Mouse (Mus musculus) leukemia stem cell, adult 10-12 weeks (primary cell): Measurements from ENCODE around the gene Ulk1. TPM values are rescaled to one million over a fixed set of nuclear protein-coding genes. Genes with fewer than 3 reads are reported as not detected.

Experiments
- polyA plus RNA-seq: library from polyadenylated mRNA; stranded (reverse); fragments of >175 nt; gene quantifications from 2 replicates; pipeline ENCODE4 v1.2.3, GENCODE M21; 2012; ENCODE audit warnings: low replicate concordance

Gene Ulk1
- 204 and 273 TPM in 2 replicates for polyA plus RNA-seq

GRCm38 (mm10) chr5:110809667-110810325, at the start of gene Ulk1:
Gene Ulk1, minus strand, starts transcription at chr5:110810097.

DNA sequence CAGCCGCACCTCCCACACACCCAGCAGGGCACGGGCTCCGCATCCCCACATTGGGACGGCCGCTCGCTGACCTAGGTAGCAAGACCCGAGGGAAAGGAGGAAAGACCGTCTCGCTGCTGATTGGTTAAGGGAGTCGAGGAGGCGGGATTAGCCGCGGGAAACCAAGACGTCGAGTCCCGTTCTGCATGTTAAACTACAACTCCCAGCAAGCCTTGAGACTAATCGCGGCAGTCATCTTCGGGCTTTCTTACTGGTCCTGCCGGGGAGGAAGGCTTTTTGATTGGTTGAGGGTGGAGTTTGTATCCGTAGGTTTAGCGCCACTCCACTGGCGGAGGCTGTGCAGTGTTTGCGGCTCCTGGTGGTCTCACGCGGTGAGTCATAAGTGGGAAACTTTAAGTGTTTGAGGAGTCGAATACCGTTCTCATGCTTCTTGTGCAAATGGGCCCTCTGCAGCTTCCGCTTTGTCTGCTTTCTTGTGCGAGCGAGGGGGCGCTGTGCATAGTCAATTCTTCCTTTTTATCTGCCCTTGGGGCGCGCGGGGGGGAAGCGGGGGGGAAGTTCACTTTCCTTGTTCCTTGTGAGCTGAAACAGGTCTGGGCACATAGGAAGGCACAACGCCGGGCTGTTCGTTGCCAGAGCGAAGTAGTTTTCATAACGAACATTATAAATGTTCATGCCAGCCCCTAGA, 29.9 kb upstream of the Ulk1 start, which contains the start of the genes Hscb and Chek2:
TSS of gene Hscb (minus strand) at position 100 of the 688 bp plus-strand sequence.
TSS of gene Chek2 (plus strand) at position 302 of the 688 bp plus-strand sequence.

DNA sequence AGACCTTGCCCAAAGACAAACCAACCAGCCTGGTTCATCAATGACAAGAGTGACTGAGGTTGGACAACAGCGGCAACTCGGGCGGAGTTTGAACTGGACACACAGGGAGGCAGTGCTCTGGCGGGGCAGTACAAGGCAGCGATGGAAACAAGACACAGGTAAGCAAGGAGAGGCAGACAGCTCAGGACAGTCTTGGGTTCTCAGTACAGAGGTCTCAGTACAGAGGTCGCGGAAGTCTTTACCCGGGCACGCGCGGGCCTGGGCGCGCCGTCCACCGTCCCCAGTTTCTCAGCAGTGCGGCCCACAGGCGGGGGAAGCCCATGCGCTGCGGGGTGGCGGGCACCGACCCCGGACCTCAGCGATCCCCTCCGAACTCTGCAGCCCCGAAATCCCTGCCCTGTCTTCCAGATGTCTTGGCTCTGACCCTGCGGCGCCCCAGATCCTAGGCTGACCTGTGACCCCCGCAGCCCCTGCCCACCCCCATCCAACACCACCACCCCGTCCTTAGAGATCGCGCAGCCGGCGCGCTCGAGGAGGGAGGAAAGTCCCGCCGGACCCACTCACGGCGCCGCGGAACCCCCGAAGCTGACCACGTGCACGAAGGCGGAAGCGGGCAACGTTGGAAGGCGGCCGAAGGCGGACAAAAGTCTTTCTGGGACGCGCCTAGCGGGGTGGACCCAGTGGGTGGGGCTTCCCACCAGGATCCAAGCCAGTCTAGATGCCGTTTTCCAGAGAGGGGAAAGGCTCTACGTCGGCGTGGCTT, 29.7 kb downstream of the Ulk1 start, which contains the start of gene Pus1:
TSS of gene Pus1 (minus strand) at position 662 of the 763 bp plus-strand sequence.

DNA sequence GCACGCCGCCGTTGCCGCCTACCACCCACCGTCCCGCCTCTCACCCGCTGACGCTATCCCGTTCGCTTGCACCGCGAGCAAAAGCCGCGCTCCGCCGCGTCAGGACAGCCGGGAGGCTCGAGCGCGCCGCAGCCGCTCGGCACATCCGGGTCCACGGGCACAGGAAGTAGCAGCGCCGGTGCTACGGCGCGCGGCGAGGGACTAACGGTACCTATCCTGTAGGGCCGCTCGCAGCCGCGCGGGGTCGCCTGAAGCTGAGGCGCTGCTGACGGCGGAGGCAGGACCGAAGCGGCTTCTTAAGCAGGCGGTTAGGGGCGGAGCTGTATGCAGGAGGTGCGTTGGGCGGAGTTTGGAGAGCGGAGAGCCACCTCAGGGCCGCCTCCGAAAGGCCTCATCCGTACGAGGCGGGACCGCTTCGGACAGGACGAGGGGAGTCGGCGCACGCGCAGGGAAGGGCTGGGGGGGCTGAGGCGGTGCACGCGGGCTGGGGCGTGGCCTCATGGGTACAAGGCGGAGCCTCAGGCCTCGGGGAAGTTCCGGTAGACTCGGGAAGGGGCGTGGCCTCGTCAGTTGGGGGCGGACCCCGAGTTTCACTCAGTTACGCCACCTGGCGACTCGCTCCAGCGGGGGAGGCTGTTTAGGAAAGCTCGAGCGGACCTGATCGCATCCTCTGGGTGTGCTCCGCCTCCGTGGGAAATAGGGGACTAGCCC, 39.3 kb downstream of the Ulk1 start, which contains the start of gene Ep400:
TSS of gene Ep400 (minus strand) at position 270 of the 711 bp plus-strand sequence.

Other genes starting within 250 kb of the Ulk1 start
- 94.6 and 145 TPM in 2 replicates for gene Noc4l, start 156.7 kb downstream of the Ulk1 start, polyA plus RNA-seq
- gene Ddx51, start 156.6 kb downstream of the Ulk1 start, polyA plus RNA-seq: 10.4 and 28.5 TPM in 2 replicates
- gene Ep400, start 39.4 kb downstream of the Ulk1 start, polyA plus RNA-seq: 81.5 and 137 TPM in 2 replicates
- 63.4 and 140 TPM in 2 replicates for gene Pus1, start 29.4 kb downstream of the Ulk1 start, polyA plus RNA-seq
- gene Hscb, start 29.7 kb upstream of the Ulk1 start, polyA plus RNA-seq: 11.1 and 12.4 TPM in 2 replicates
- gene Chek2, start 29.9 kb upstream of the Ulk1 start, polyA plus RNA-seq: 0.98 and 4.6 TPM in 2 replicates
- gene Ttc28, start 69.7 kb upstream of the Ulk1 start, polyA plus RNA-seq: 5.1 and 5.2 TPM in 2 replicates